Mouse (Mus musculus) ovary, adult 18-20 months (tissue): ENCODE data around the gene Gm9958.

Source experiments
- DNase-seq: peaks from one replicate; pipeline ENCODE4 v3.0.0; 2022; ENCODE audit warnings: low spot score, mixed read lengths

Gene Gm9958

GRCm38 (mm10) chr5:90405210-90405609 is 38.2 kb downstream of the Gm9958 start:
- DNase-seq = no peak

GRCm38 (mm10) chr5:90414142-90414924 is 47.3 kb downstream of the Gm9958 start:
- no peak for DNase-seq

- DNase-seq = no peak
These were observed 47.9 kb downstream of the Gm9958 start for GRCm38 (mm10) chr5:90414925-90415295.
